Mouse (Mus musculus): ENCODE measurements around the gene Ambra1.

DNA sequence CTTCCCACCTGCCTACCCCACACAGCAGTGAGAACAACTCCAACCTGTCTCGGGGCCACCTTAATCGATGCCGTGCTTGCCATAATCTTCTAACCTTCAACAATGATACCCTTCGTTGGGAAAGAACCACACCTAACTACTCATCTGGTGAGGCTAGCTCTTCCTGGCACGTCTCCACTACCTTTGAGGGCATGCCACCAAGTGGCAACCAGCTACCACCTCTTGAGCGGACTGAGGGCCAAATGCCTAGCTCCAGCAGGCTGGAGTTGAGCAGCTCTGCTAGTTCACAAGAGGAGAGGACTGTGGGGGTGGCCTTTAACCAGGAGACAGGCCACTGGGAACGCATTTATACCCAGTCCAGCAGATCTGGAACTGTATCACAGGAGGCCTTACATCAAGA, 43.4 kb downstream of the Ambra1 start:
- TF ChIP-seq POLR2A (IDR thresholded peaks at IDR 0.05; ENCODE audit: insufficient read depth, low read depth, low read length) (no peak), CTCF (IDR thresholded peaks at IDR 0.05; ENCODE audit: insufficient read depth, low read depth, low read length) (no peak)
